Mouse (Mus musculus) urinary bladder, postnatal 10 days (tissue): ENCODE data around the gene Uggt1.

Experiments used
- DNase-seq: peaks from one replicate; pipeline ENCODE4 v3.0.0; 2022; ENCODE audit warnings: low spot score

The Uggt1 gene

GRCm38 (mm10) chr1:36257276-36257675, 12.8 kb upstream of the Uggt1 start:
- no peak for DNase-seq

- no peak for DNase-seq
Measured at GRCm38 (mm10) chr1:36255871-36256640, 11.5 kb upstream of the Uggt1 start.

GRCm38 (mm10) chr1:36254635-36255360, 10.3 kb upstream of the Uggt1 start:
- DNase-seq: no peak

GRCm38 (mm10) chr1:36252791-36253190, 8.3 kb upstream of the Uggt1 start:
- DNase-seq: no peak

GRCm38 (mm10) chr1:36251426-36251825, 6.9 kb upstream of the Uggt1 start:
- no peak for DNase-seq

- no peak for DNase-seq
Measured at GRCm38 (mm10) chr1:36246688-36247087, 2.2 kb upstream of the Uggt1 start.

- DNase-seq: no peak
Measured at GRCm38 (mm10) chr1:36244828-36245215, 302 bp upstream of the Uggt1 start.

- DNase-seq: no peak
Measured at GRCm38 (mm10) chr1:36243447-36244057, 968 bp downstream of the Uggt1 start.

GRCm38 (mm10) chr1:36241903-36242429, 2.6 kb downstream of the Uggt1 start:
- DNase-seq: no peak

GRCm38 (mm10) chr1:36240176-36240575, 4.3 kb downstream of the Uggt1 start:
- no peak for DNase-seq

- no peak for DNase-seq
Measured at GRCm38 (mm10) chr1:36239396-36239795, 5.1 kb downstream of the Uggt1 start.

GRCm38 (mm10) chr1:36235855-36236254, 8.7 kb downstream of the Uggt1 start:
- DNase-seq: no peak

- DNase-seq: no peak
Measured at GRCm38 (mm10) chr1:36235057-36235639, 9.4 kb downstream of the Uggt1 start.

- no peak for DNase-seq
Measured at GRCm38 (mm10) chr1:36233218-36233617, 11.3 kb downstream of the Uggt1 start.

GRCm38 (mm10) chr1:36230919-36231705, 13.4 kb downstream of the Uggt1 start:
- no peak for DNase-seq

GRCm38 (mm10) chr1:36228461-36228860, 16.1 kb downstream of the Uggt1 start:
- DNase-seq: no peak

GRCm38 (mm10) chr1:36224648-36225047, 19.9 kb downstream of the Uggt1 start:
- no peak for DNase-seq

GRCm38 (mm10) chr1:36214324-36214723, 30.2 kb downstream of the Uggt1 start:
- DNase-seq: no peak

GRCm38 (mm10) chr1:36201739-36202138, 42.8 kb downstream of the Uggt1 start:
- no peak for DNase-seq

GRCm38 (mm10) chr1:36194482-36194881, 50.0 kb downstream of the Uggt1 start:
- no peak for DNase-seq

GRCm38 (mm10) chr1:36191966-36192365, 52.6 kb downstream of the Uggt1 start:
- DNase-seq: no peak

- DNase-seq: no peak
Measured at GRCm38 (mm10) chr1:36180038-36180437, 64.5 kb downstream of the Uggt1 start.
